Mouse (Mus musculus): ENCODE data around the gene Jsrp1. TPM values are rescaled to one million over a fixed set of nuclear protein-coding genes. Genes with fewer than 3 reads are reported as not detected.

Jsrp1 gene
- polyA plus RNA-seq, 1 experiment from 2014 or later = 0.38 TPM

DNA sequence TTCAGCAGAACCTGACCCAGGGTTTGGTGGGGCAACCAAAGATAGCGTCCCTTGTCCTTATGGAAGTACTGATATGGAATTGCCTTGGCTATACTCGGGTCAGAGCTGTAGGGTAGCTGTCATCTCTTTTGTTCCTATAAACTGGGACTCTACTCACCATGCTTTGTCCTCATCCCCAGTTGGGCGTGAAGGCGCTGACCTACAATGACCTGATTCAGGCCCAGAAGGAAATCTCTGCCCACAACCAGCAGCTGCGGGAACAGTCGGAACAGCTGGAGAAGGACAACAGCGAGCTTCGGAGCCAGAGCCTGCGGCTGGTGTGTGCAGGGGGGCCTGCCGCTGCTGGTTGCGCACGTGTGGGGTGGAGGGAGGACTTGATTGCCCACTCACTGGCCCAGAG is 28.4 kb downstream of the Jsrp1 start:
- H3K36me3 ChIP-seq = peaks cover 96% of the 10 kb centered on the region
- no peak overlapping the region for H3K4me2 ChIP-seq (replicated peaks)
- H3K4me3 ChIP-seq = no peak overlapping the region
- 75% methylated on average over 12 of the region's 12 CpGs for WGBS
- no peak overlapping the region for H3K27ac ChIP-seq (replicated peaks)
- H3K4me1 ChIP-seq = no peaks in the 10 kb centered on the region
- ATAC-seq (ENCODE audit: low FRiP score, low read depth) = no peak
- H3K27me3 ChIP-seq = no peaks in the 10 kb centered on the region
- H3K9me3 ChIP-seq = no peaks in the 10 kb centered on the region
- H3K9ac ChIP-seq (replicated peaks) = no peak overlapping the region

GRCm38 (mm10) chr10:80784302-80784701 is 29.0 kb downstream of the Jsrp1 start:
- Histone ChIP-seq H3K4me1 (no peaks in the 10 kb centered on the region), H3K27me3 (no peaks in the 10 kb centered on the region), H3K27ac (replicated peaks) (no peak overlapping the region), H3K36me3 (peaks cover 97% of the 10 kb centered on the region), H3K4me3 (no peak overlapping the region), H3K4me2 (replicated peaks) (no peak overlapping the region), H3K9me3 (no peaks in the 10 kb centered on the region), H3K9ac (replicated peaks) (0 out of 2 replicates have a peak overlapping the region, but pooled peaks have one; percentile 15)
- ATAC-seq (ENCODE audit: low FRiP score, low read depth) = no peak
- 96% methylated on average over 2 of the region's 2 CpGs for WGBS

DNA sequence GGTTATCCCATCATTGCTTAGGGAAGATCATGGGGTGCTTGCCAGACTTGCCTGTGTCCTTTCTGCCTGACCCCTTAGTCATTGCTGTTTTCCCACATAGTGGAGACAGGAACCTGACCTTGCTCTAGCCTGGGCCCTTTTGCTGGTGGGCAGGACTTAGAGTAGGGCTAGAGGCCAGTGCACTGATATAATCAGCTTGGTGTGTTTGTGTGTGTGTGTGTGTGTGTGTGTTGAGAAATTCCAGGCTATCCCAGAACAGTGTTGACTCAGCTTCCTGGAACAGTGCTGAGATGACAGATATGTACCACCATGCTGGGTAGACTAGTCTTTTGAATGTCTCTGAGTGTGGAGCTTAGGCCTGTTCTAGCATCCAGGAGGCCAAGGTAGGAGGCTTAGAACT is 33.7 kb downstream of the Jsrp1 start:
- H3K27me3 ChIP-seq = no peaks in the 10 kb centered on the region
- no peaks in the 10 kb centered on the region for H3K4me1 ChIP-seq
- ATAC-seq (ENCODE audit: low FRiP score, low read depth) = no peak
- H3K9me3 ChIP-seq = no peaks in the 10 kb centered on the region
- H3K9ac ChIP-seq (replicated peaks) = no peak overlapping the region
- no peak overlapping the region for H3K4me3 ChIP-seq
- H3K27ac ChIP-seq (replicated peaks) = no peak overlapping the region
- H3K4me2 ChIP-seq (replicated peaks) = no peak overlapping the region
- peaks cover 97% of the 10 kb centered on the region for H3K36me3 ChIP-seq

DNA sequence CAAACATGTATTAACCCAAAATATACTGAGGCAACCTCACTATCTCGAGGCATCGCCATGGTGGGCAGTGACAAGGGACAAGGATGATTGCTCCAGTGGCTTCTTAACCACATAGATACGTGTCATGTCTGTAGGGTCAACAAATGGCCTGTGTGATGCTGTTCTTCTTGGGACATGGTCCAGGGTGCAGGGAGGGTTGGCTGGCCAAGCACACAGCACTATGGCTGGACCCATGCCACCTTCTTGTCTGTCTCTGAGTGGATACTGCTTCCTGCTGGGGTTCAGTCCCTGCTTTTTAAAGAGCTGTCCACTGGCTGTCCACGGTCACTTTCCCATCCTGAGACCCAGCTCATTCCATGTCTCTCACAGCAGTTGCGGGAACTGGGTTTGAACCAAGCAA is 36.2 kb downstream of the Jsrp1 start:
- Histone ChIP-seq H3K4me1 (no peaks in the 10 kb centered on the region), H3K9ac (replicated peaks) (no peak overlapping the region), H3K4me3 (no peak overlapping the region), H3K36me3 (peaks cover 97% of the 10 kb centered on the region), H3K4me2 (replicated peaks) (no peak overlapping the region), H3K27me3 (no peaks in the 10 kb centered on the region), H3K9me3 (no peaks in the 10 kb centered on the region), H3K27ac (replicated peaks) (no peak overlapping the region)
- ATAC-seq (ENCODE audit: low FRiP score, low read depth) = no peak
- WGBS = 94% methylated on average over 5 of the region's 5 CpGs

- Histone ChIP-seq H3K27me3 (no peaks in the 10 kb centered on the region), H3K4me3 (no peak overlapping the region), H3K4me2 (replicated peaks) (no peak overlapping the region), H3K4me1 (no peaks in the 10 kb centered on the region), H3K9me3 (no peaks in the 10 kb centered on the region), H3K27ac (replicated peaks) (no peak overlapping the region), H3K36me3 (peaks cover 97% of the 10 kb centered on the region), H3K9ac (replicated peaks) (no peak overlapping the region)
- WGBS = 88% methylated on average over 6 of the region's 6 CpGs
- no peak for ATAC-seq (ENCODE audit: low FRiP score, low read depth)
Observed at GRCm38 (mm10) chr10:80776358-80776869, 36.9 kb downstream of the Jsrp1 start.

DNA sequence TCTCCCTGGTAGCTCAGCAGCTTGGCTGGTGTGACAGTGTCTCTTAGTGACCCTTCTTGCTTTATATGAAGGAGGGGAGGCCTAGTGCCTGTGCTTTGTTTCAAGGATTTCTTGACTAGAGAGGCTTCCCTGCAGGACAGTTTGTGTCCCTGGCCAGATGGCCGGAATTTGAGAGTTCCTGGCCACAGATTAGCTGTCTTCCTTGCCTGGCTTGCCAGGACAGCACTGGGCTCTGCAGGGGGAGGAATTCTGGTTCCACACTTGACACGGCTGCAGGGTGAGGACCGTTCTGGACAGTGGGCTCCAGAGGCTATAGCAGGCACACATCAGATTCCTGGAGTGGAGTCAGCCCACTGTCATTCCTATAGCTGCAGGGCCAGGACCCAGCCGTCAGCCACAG is 37.6 kb downstream of the Jsrp1 start:
- no peaks in the 10 kb centered on the region for H3K4me1 ChIP-seq
- H3K9ac ChIP-seq (replicated peaks) = no peak overlapping the region
- no peak overlapping the region for H3K4me2 ChIP-seq (replicated peaks)
- no peak overlapping the region for H3K27ac ChIP-seq (replicated peaks)
- H3K9me3 ChIP-seq = no peaks in the 10 kb centered on the region
- H3K4me3 ChIP-seq = no peak overlapping the region
- WGBS = 88% methylated on average over 4 of the region's 4 CpGs
- H3K36me3 ChIP-seq = peaks cover 97% of the 10 kb centered on the region
- no peaks in the 10 kb centered on the region for H3K27me3 ChIP-seq
- no peak for ATAC-seq (ENCODE audit: low FRiP score, low read depth)

DNA sequence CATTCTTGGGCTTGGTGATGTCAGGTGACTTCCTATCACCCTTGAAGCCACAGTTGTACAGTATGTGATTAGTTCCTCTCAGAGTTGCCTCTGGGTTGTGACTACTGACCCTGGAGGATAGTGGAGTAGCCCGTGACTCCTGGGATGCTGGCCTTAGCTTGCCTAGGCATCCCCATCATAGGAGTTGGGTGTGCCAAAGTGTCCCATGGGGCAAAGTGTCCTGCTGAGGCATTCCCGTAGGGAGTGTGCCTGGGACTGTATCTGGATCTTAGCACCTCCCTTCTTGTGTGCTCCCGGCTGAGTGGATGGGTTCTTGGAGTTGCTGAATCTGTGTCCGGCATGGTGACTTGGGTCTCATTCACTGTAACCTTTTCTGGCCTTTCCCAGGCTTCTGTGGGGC is 38.3 kb downstream of the Jsrp1 start:
- Histone ChIP-seq H3K27me3 (no peaks in the 10 kb centered on the region), H3K4me3 (no peak overlapping the region), H3K9ac (replicated peaks) (no peak overlapping the region), H3K36me3 (peaks cover 99% of the 10 kb centered on the region), H3K27ac (replicated peaks) (no peak overlapping the region), H3K4me2 (replicated peaks) (no peak overlapping the region), H3K9me3 (no peaks in the 10 kb centered on the region), H3K4me1 (no peaks in the 10 kb centered on the region)
- 94% methylated on average over 4 of the region's 4 CpGs for WGBS
- no peak for ATAC-seq (ENCODE audit: low FRiP score, low read depth)

DNA sequence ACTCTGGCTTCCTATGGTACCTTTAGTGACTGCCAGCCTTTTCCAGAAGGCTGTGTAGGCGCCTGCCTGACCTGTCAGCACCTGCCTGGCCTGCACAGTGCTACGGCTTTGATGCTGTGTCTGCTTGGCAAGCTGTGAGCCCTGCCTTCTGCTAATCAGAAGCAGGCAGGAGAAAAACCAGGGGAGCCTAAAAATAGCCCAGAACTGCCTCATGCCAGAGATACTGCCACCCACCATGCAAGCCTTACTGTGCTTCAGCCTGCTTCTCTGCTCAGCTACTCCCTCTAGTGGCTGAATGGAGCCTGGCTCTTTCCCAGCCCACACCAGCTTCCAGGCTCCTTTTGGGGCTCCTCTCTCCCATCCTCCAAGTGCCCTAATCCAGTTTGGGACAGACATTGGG is 38.7 kb downstream of the Jsrp1 start:
- Histone ChIP-seq H3K4me2 (replicated peaks) (no peak overlapping the region), H3K36me3 (peaks cover 100% of the 10 kb centered on the region), H3K9me3 (no peaks in the 10 kb centered on the region), H3K4me1 (no peaks in the 10 kb centered on the region), H3K4me3 (no peak overlapping the region), H3K27ac (replicated peaks) (no peak overlapping the region), H3K9ac (replicated peaks) (no peak overlapping the region), H3K27me3 (no peaks in the 10 kb centered on the region)
- WGBS = 67% methylated on average over 2 of the region's 2 CpGs
- ATAC-seq (ENCODE audit: low FRiP score, low read depth) = no peak; the same call in 1 of the 2 replicates

- ATAC-seq (ENCODE audit: low FRiP score, low read depth) = no peak
- WGBS = 88% methylated on average over 5 of the region's 5 CpGs
- no peak overlapping the region for H3K27ac ChIP-seq (replicated peaks)
- H3K4me2 ChIP-seq (replicated peaks) = no peak overlapping the region
- no peaks in the 10 kb centered on the region for H3K4me1 ChIP-seq
- no peak overlapping the region for H3K9ac ChIP-seq (replicated peaks)
- H3K9me3 ChIP-seq = no peaks in the 10 kb centered on the region
- H3K36me3 ChIP-seq = peaks cover 98% of the 10 kb centered on the region
- no peaks in the 10 kb centered on the region for H3K27me3 ChIP-seq
- H3K4me3 ChIP-seq = no peak overlapping the region
Observed at GRCm38 (mm10) chr10:80773816-80774215, 39.5 kb downstream of the Jsrp1 start.

GRCm38 (mm10) chr10:80768365-80768764 is 44.9 kb downstream of the Jsrp1 start:
- no peak overlapping the region for H3K9ac ChIP-seq (replicated peaks)
- H3K4me3 ChIP-seq = no peak overlapping the region
- H3K27me3 ChIP-seq = no peaks in the 10 kb centered on the region
- H3K36me3 ChIP-seq = peaks cover 83% of the 10 kb centered on the region
- no peak overlapping the region for H3K4me2 ChIP-seq (replicated peaks)
- no peaks in the 10 kb centered on the region for H3K4me1 ChIP-seq
- no peak for ATAC-seq (ENCODE audit: low FRiP score, low read depth)
- H3K27ac ChIP-seq (replicated peaks) = no peak overlapping the region
- no peaks in the 10 kb centered on the region for H3K9me3 ChIP-seq
- WGBS = 92% methylated on average over 6 of the region's 6 CpGs

GRCm38 (mm10) chr10:80766161-80766815 is 47.0 kb downstream of the Jsrp1 start:
- ATAC-seq (ENCODE audit: low FRiP score, low read depth) = no peak
- H3K36me3 ChIP-seq = peaks cover 63% of the 10 kb centered on the region
- no peaks in the 10 kb centered on the region for H3K9me3 ChIP-seq
- no peaks in the 10 kb centered on the region for H3K4me1 ChIP-seq
- H3K9ac ChIP-seq (replicated peaks) = peak overlapping the region; percentile 6; the same call in 1 of the 2 replicates
- no peak overlapping the region for H3K27ac ChIP-seq (replicated peaks)
- H3K4me2 ChIP-seq (replicated peaks) = no peak overlapping the region
- 83% methylated on average over 10 of the region's 10 CpGs for WGBS
- H3K27me3 ChIP-seq = no peaks in the 10 kb centered on the region
- H3K4me3 ChIP-seq = no peak overlapping the region

DNA sequence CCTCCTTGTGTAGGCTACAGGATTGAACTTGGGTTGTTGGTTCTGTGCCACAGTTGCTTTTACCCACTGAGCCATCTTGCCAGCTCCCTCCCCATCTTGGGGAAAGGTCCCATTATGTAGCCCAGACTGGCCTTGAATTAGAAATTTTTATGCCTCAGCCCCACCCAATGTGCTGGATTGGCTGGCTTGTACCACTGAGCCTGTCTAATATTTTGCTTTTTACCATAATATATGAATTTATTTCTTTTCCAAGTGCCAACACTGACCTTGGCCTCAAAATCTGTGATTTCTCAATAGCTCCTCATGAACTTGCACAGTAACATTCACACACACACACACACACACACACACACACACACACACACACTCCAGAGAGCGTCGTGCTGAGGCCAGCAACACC is 47.6 kb downstream of the Jsrp1 start:
- peaks cover 57% of the 10 kb centered on the region for H3K36me3 ChIP-seq
- H3K4me2 ChIP-seq (replicated peaks) = no peak overlapping the region
- no peak overlapping the region for H3K4me3 ChIP-seq
- no peak for ATAC-seq (ENCODE audit: low FRiP score, low read depth)
- no peak overlapping the region for H3K9ac ChIP-seq (replicated peaks)
- no peak overlapping the region for H3K27ac ChIP-seq (replicated peaks)
- H3K27me3 ChIP-seq = no peaks in the 10 kb centered on the region
- H3K4me1 ChIP-seq = no peaks in the 10 kb centered on the region
- no peaks in the 10 kb centered on the region for H3K9me3 ChIP-seq
- whole genome bisulfite sequencing = 89% methylated on average over 2 of the region's 2 CpGs

DNA sequence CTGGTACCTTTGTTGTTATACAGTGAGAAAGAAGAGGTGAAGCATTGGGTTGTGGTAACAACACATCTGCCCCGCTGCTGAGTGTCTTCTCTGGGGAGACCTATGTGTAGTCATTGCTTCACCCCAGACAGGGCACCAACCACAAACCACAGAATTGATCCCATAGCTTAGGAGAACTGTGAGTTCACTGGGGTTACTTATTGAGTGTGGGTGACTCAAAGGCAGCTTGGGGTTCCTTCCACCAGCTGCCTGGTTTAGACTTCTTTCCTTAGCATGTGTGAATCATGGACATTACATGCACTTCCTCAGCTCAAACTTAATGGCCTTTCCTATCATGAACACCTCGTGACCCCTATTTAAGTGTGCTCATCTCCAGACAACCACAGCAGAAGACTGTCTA is 49.8 kb downstream of the Jsrp1 start:
- Histone ChIP-seq H3K4me1 (peaks cover 3% of the 10 kb centered on the region; the same call in 1 of the 2 replicates), H3K4me2 (replicated peaks) (no peak overlapping the region), H3K27me3 (no peaks in the 10 kb centered on the region), H3K4me3 (no peak overlapping the region), H3K36me3 (peaks cover 37% of the 10 kb centered on the region), H3K27ac (replicated peaks) (no peak overlapping the region), H3K9me3 (no peaks in the 10 kb centered on the region), H3K9ac (replicated peaks) (no peak overlapping the region)
- ATAC-seq (ENCODE audit: low FRiP score, low read depth) = no peak
- 100% methylated on average over 2 of the region's 2 CpGs for WGBS
